ENCODE assay signal across 21 mouse cellular contexts in the genomic region with DNA sequence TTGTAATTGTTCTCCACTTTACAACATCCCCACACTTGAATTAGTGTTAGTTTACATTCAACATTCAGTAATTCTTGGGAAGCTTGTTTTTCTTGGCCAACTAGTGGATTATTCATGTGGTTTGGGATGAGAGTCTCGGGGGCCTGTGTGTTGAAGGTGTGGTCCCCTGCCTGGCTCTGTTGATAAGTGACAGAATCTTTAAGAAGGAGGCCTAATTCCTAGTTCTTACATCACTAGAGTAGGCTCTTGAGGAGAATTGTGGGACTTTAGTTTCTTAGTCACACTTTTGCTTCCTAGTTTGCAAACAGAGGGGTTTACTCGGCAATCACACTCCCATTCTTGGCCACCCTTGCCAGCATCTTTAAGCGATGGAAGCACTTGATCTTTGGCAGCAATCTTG. TPM values are rescaled to one million over a fixed set of nuclear protein-coding genes. Genes with fewer than 3 reads are reported as not detected.
"Had no signal": no experiment of that assay in that cellular context is flagged by ENCODE, and none has a peak within 500 bp of the region (broad histone marks: within the 10 kb centered on the region; RNA-seq: fewer than 3 reads in every experiment).

No protein-coding gene starts in this region.

- H3K27ac ChIP-seq: liver, embryonic 13.5 days; liver, embryonic 15.5 days; lung, embryonic 15.5 days; macrophage; midbrain, embryonic 12.5 days; neural tube, embryonic 12.5 days; stomach, embryonic 15.5 days; stomach, postnatal 0 days had no signal

- H3K4me2 ChIP-seq: liver, embryonic 11.5 days; liver, embryonic 13.5 days; liver, embryonic 15.5 days; lung, embryonic 15.5 days; midbrain, embryonic 12.5 days; neural tube, embryonic 12.5 days; stomach, embryonic 15.5 days had no signal

- H3K27me3 ChIP-seq: liver, embryonic 13.5 days; liver, embryonic 15.5 days; lung, embryonic 15.5 days; megakaryocyte, embryonic 14.5 days; midbrain, embryonic 12.5 days; neural tube, embryonic 12.5 days; stomach, embryonic 15.5 days had no signal

- H3K9me3 ChIP-seq: liver, embryonic 13.5 days; liver, embryonic 15.5 days; lung, embryonic 15.5 days; midbrain, embryonic 12.5 days; neural tube, embryonic 12.5 days; stomach, embryonic 15.5 days had no signal

- ATAC-seq: liver, postnatal 0 days had no signal

- H3K4me1 ChIP-seq: liver, embryonic 13.5 days; liver, embryonic 15.5 days; lung, embryonic 15.5 days; megakaryocyte, embryonic 14.5 days; midbrain, embryonic 12.5 days; neural tube, embryonic 12.5 days; stomach, embryonic 15.5 days had no signal

- H3K9ac ChIP-seq: liver, embryonic 13.5 days; liver, embryonic 15.5 days; liver, postnatal 0 days; lung, embryonic 15.5 days; midbrain, embryonic 12.5 days; neural tube, embryonic 12.5 days; stomach, embryonic 15.5 days had no signal

- H3K4me3 ChIP-seq: liver, embryonic 13.5 days; liver, embryonic 15.5 days; lung, embryonic 15.5 days; megakaryocyte, embryonic 14.5 days; midbrain, embryonic 12.5 days; neural tube, embryonic 12.5 days; stomach, embryonic 15.5 days had no signal

- DNase-seq: liver, embryonic 13.5 days; lung, adult 2 months; midbrain, embryonic 14.5 days; right cerebral cortex, postnatal 14 days; thymus, adult 2 months; thymus, postnatal 25 days; thymus, postnatal 4 days had no signal

- H3K36me3 ChIP-seq: liver, embryonic 13.5 days; liver, embryonic 15.5 days; lung, embryonic 15.5 days; midbrain, embryonic 12.5 days; neural tube, embryonic 12.5 days; stomach, embryonic 15.5 days had no signal

RNA-seq across cellular contexts. Expression of gene Zim1, which starts 3.0 kb away (rescaled TPM):
- total RNA-seq: megakaryocyte progenitor cell, adult 5-6 weeks; monocyte, adult 5-6 weeks; neutrophil, adult 5-6 weeks had no signal
- polyA plus RNA-seq: macrophage had no signal

RNA-seq across cellular contexts. Expression of gene Peg3, which starts 31.0 kb away (rescaled TPM):
- total RNA-seq: megakaryocyte progenitor cell, adult 5-6 weeks; monocyte, adult 5-6 weeks; neutrophil, adult 5-6 weeks had no signal
- polyA plus RNA-seq: macrophage had no signal

RNA-seq across cellular contexts. Expression of gene Usp29, which starts 31.1 kb away (rescaled TPM):
- total RNA-seq: megakaryocyte progenitor cell, adult 5-6 weeks; monocyte, adult 5-6 weeks; neutrophil, adult 5-6 weeks had no signal
- polyA plus RNA-seq: macrophage; spleen, adult 2 months; thymus, adult 2 months had no signal
